Mouse (Mus musculus) forebrain, embryonic 13.5 days (tissue): ENCODE results near the gene Gm10277. TPM values are rescaled to one million over a fixed set of nuclear protein-coding genes. Genes with fewer than 3 reads are reported as not detected.
A peak's percentile ranks its signal among the peaks of the same experiment; 100 is the strongest.
"Not testable (repeated sequence)": the region's sequence is repeated elsewhere in the genome, so short reads cannot be mapped to it uniquely, and the experiment has no call there.

Experiments
- ATAC-seq: fragments of 200-750 bp; cut with Nextera tagmentation; 2 replicates; pipeline ENCODE4 v1.8.0; 2017
- H3K27ac ChIP-seq: fragments of 300-500 bp; sonication (generic); 2 replicates; pipeline ENCODE4 v1.5.1; 2015; ENCODE audit warnings: inconsistent platforms, mild to moderate bottlenecking, moderate library complexity
- H3K27me3 ChIP-seq: fragments of 300-500 bp; sonication (generic); 2 replicates; pipeline ENCODE4 v1.6.1; 2015; ENCODE audit warnings: mild to moderate bottlenecking, inconsistent platforms
- H3K36me3 ChIP-seq: fragments of 300-500 bp; sonication (generic); 2 replicates; pipeline ENCODE4 v1.6.1; 2015; ENCODE audit warnings: mild to moderate bottlenecking, inconsistent platforms; ENCODE audit not compliant: poor library complexity, severe bottlenecking
- H3K4me1 ChIP-seq: fragments of 300-500 bp; sonication (generic); 2 replicates; pipeline ENCODE4 v1.6.1; 2015; ENCODE audit warnings: inconsistent platforms
- H3K4me2 ChIP-seq: fragments of 300-500 bp; sonication (generic); 2 replicates; pipeline ENCODE4 v1.6.1; 2015; ENCODE audit warnings: inconsistent platforms, mild to moderate bottlenecking, moderate library complexity
- H3K4me3 ChIP-seq: fragments of 300-500 bp; sonication (generic); 2 replicates; pipeline ENCODE4 v1.5.1; 2015; ENCODE audit warnings: mild to moderate bottlenecking, inconsistent platforms
- H3K9ac ChIP-seq: fragments of 300-500 bp; sonication (generic); 2 replicates; pipeline ENCODE4 v1.6.1; 2015; ENCODE audit warnings: mild to moderate bottlenecking, inconsistent platforms
- H3K9me3 ChIP-seq: fragments of 300-500 bp; sonication (generic); replicated peaks from 2 replicates; pipeline ENCODE4 v1.6.1; 2016; ENCODE audit warnings: inconsistent platforms
- WGBS: fragments of 180-500 bp; shearing (Covaris S2); methylation state at CpG from one replicate; pipeline ENCODE4 v1.1.7; 2015; 5-methylcytosine and 5-hydroxymethylcytosine counted together
- polyA plus RNA-seq: library from polyadenylated mRNA; unstranded; fragments of >200 nt; fragmentation: Nextera tagmentation; extraction: Ambion mirVana; gene quantifications from 2 replicates; pipeline ENCODE4 v1.2.1, GENCODE M21; 2015

Gene Gm10277
- polyA plus RNA-seq, 1 experiment from 2014 or later = 2.9 TPM

GRCm38 (mm10) chr11:77765459-77765777 is 22.1 kb downstream of the Gm10277 start:
- Histone ChIP-seq H3K4me3 (peak overlapping the region; percentile 17; the same call in 1 of the 2 replicates), H3K9me3 (no peaks in the 10 kb centered on the region), H3K4me1 (peaks cover 42% of the 10 kb centered on the region), H3K9ac (0 out of 2 replicates have a peak overlapping the region, but pooled peaks have one; percentile 14), H3K27ac (no peak overlapping the region), H3K27me3 (0 out of 2 replicates have a peak, but pooled peaks cover 7% of the 10 kb centered on the region), H3K4me2 (peak overlapping the region; percentile 96), H3K36me3 (no peaks in the 10 kb centered on the region)
- WGBS = 43% methylated on average over 4 of the region's 4 CpGs
- ATAC-seq = no peak

GRCm38 (mm10) chr11:77764694-77765458 is 22.7 kb downstream of the Gm10277 start:
- Histone ChIP-seq H3K4me1 (peaks cover 42% of the 10 kb centered on the region), H3K36me3 (no peaks in the 10 kb centered on the region), H3K27ac (no peak overlapping the region), H3K4me2 (peak overlapping the region; percentile 96), H3K27me3 (0 out of 2 replicates have a peak, but pooled peaks cover 7% of the 10 kb centered on the region), H3K9ac (peak overlapping the region; percentile 97; the same call in 1 of the 2 replicates), H3K4me3 (peak overlapping the region; percentile 95), H3K9me3 (no peaks in the 10 kb centered on the region)
- 64% methylated on average over 9 of the region's 9 CpGs for WGBS
- ATAC-seq = no peak

GRCm38 (mm10) chr11:77763673-77764340 is 23.7 kb downstream of the Gm10277 start:
- Histone ChIP-seq H3K4me1 (peaks cover 39% of the 10 kb centered on the region), H3K36me3 (no peaks in the 10 kb centered on the region), H3K9ac (peak overlapping the region; percentile 97), H3K27me3 (0 out of 2 replicates have a peak, but pooled peaks cover 7% of the 10 kb centered on the region), H3K4me3 (peak overlapping the region; percentile 95), H3K27ac (peak overlapping the region; percentile 97), H3K4me2 (peak overlapping the region; percentile 96), H3K9me3 (no peaks in the 10 kb centered on the region)
- 3% methylated on average over 26 of the region's 26 CpGs for WGBS
- ATAC-seq = peak; percentile 75

GRCm38 (mm10) chr11:77762783-77763672 is 24.5 kb downstream of the Gm10277 start, which contains the start of gene Myo18a:
TSS of gene Myo18a (plus strand) at chr11:77763246.
- Histone ChIP-seq H3K9ac (peak within 1 kb of the TSS; percentile 97), H3K27ac (peak within 1 kb of the TSS; percentile 97), H3K27me3 (0 out of 2 replicates have a peak, but pooled peaks cover 7% of the 10 kb centered on the region), H3K9me3 (no peaks in the 10 kb centered on the region), H3K36me3 (no peaks in the 10 kb centered on the region), H3K4me3 (peak within 1 kb of the TSS; percentile 95), H3K4me2 (peak within 1 kb of the TSS; percentile 96), H3K4me1 (peaks cover 45% of the 10 kb centered on the region)
- WGBS = 2% methylated on average over 77 of the region's 79 CpGs
- peak; percentile 90 for ATAC-seq

- H3K9me3 ChIP-seq = no peaks in the 10 kb centered on the region
- H3K4me3 ChIP-seq = no peak overlapping the region
- H3K4me2 ChIP-seq = no peak overlapping the region
- no peak overlapping the region for H3K9ac ChIP-seq
- H3K27me3 ChIP-seq = 0 out of 2 replicates have a peak, but pooled peaks cover 7% of the 10 kb centered on the region
- H3K4me1 ChIP-seq = peaks cover 24% of the 10 kb centered on the region
- 89% methylated on average over 4 of the region's 4 CpGs for WGBS
- ATAC-seq = no peak
- H3K36me3 ChIP-seq = no peaks in the 10 kb centered on the region
- H3K27ac ChIP-seq = no peak overlapping the region
These were observed 27.5 kb downstream of the Gm10277 start for GRCm38 (mm10) chr11:77760031-77760430.

- Histone ChIP-seq H3K4me2 (no peak overlapping the region), H3K4me3 (no peak overlapping the region), H3K9ac (no peak overlapping the region), H3K27me3 (peaks cover 3% of the 10 kb centered on the region; the same call in 1 of the 2 replicates), H3K36me3 (no peaks in the 10 kb centered on the region), H3K27ac (no peak overlapping the region), H3K4me1 (peaks cover 4% of the 10 kb centered on the region), H3K9me3 (no peaks in the 10 kb centered on the region)
- WGBS = 77% methylated on average over 3 of the region's 3 CpGs
- ATAC-seq = no peak
These were observed 34.1 kb downstream of the Gm10277 start for GRCm38 (mm10) chr11:77753469-77753868.

- Histone ChIP-seq H3K9ac (no peak overlapping the region), H3K9me3 (no peaks in the 10 kb centered on the region), H3K36me3 (no peaks in the 10 kb centered on the region), H3K4me2 (no peak overlapping the region), H3K4me3 (no peak overlapping the region), H3K27me3 (peaks cover 3% of the 10 kb centered on the region; the same call in 1 of the 2 replicates), H3K4me1 (no peaks in the 10 kb centered on the region), H3K27ac (no peak overlapping the region)
- no peak for ATAC-seq
- 84% methylated on average over 5 of the region's 5 CpGs for WGBS
These were observed 35.0 kb downstream of the Gm10277 start for GRCm38 (mm10) chr11:77752525-77752924.

GRCm38 (mm10) chr11:77748996-77749395 is 38.6 kb downstream of the Gm10277 start:
- Histone ChIP-seq H3K27ac (no peak overlapping the region), H3K9ac (no peak overlapping the region), H3K4me2 (no peak overlapping the region), H3K4me1 (no peaks in the 10 kb centered on the region), H3K27me3 (peaks cover 3% of the 10 kb centered on the region; the same call in 1 of the 2 replicates), H3K9me3 (no peaks in the 10 kb centered on the region), H3K36me3 (no peaks in the 10 kb centered on the region), H3K4me3 (no peak overlapping the region)
- 76% methylated on average over 5 of the region's 5 CpGs for WGBS
- no peak for ATAC-seq

GRCm38 (mm10) chr11:77747103-77747502 is 40.4 kb downstream of the Gm10277 start:
- not testable (repeated sequence) for H3K36me3 ChIP-seq, H3K9ac ChIP-seq, H3K4me3 ChIP-seq, H3K4me1 ChIP-seq, H3K27ac ChIP-seq, H3K9me3 ChIP-seq, H3K27me3 ChIP-seq, ATAC-seq, H3K4me2 ChIP-seq
- WGBS = 97% methylated on average over 14 of the region's 15 CpGs

GRCm38 (mm10) chr11:77746652-77747051 is 40.9 kb downstream of the Gm10277 start:
- ATAC-seq = no peak
- Histone ChIP-seq H3K9me3 (no peaks in the 10 kb centered on the region), H3K27ac (no peak overlapping the region), H3K27me3 (no peaks in the 10 kb centered on the region), H3K4me1 (no peaks in the 10 kb centered on the region), H3K4me2 (no peak overlapping the region), H3K36me3 (no peaks in the 10 kb centered on the region), H3K9ac (no peak overlapping the region), H3K4me3 (no peak overlapping the region)
- WGBS = 91% methylated on average over 4 of the region's 4 CpGs

- Histone ChIP-seq H3K36me3 (no peaks in the 10 kb centered on the region), H3K4me1 (no peaks in the 10 kb centered on the region), H3K9ac (no peak overlapping the region), H3K27me3 (no peaks in the 10 kb centered on the region), H3K27ac (no peak overlapping the region), H3K4me2 (no peak overlapping the region), H3K4me3 (no peak overlapping the region), H3K9me3 (no peaks in the 10 kb centered on the region)
- 37% methylated on average over 6 of the region's 6 CpGs for WGBS
- ATAC-seq = no peak
These were observed 43.6 kb downstream of the Gm10277 start for GRCm38 (mm10) chr11:77743966-77744365.
